11 mouse cellular contexts compared by ENCODE assay signal in the genomic region with DNA sequence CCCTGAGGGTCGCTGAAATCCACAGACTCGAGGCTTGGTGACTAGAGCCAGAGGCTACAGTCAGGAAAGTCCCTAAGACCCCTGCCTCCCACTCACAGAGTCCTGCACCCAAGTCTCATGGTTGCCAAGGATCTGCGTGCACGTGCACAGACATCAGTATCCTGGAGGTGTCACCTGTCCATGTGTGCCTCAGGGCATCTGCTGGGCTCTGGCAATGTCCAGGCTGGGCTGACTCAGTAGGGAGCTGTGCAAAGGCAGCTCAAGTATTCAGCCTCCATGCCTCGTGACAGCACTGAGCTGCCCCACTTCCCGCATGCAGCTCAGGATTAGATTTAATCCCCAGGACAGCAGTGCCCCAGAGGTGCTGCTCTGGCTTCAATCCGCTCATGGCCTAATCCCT.
DNase-seq lines count a peak whose midpoint lies in the region; ATAC-seq lines count a peak whose summit lies in the region.
"Had no signal": no experiment of that assay in that cellular context is flagged by ENCODE, and none has a peak within 500 bp of the region (broad histone marks: within the 10 kb centered on the region; RNA-seq: fewer than 3 reads in every experiment).

No protein-coding gene starts in this region.

- H3K9me3 ChIP-seq in neural tube, embryonic 13.5 days, result no peaks in the 10 kb centered on the region
- H3K9me3 ChIP-seq in hindbrain, embryonic 16.5 days (ENCODE audit: control insufficient read depth, low read length), result no peaks in the 10 kb centered on the region
- H3K9me3 ChIP-seq: liver, embryonic 12.5 days had no signal

- 47% methylated on average over 7 of the region's 7 CpGs for WGBS in neural tube, embryonic 13.5 days
- 31% methylated on average over 7 of the region's 7 CpGs for WGBS in hindbrain, embryonic 16.5 days

- 0 out of 2 replicates have a peak overlapping the region, but pooled peaks have one; percentile 8 for H3K9ac ChIP-seq in neural tube, embryonic 13.5 days
- H3K9ac ChIP-seq in hindbrain, embryonic 16.5 days (ENCODE audit: low read depth, low read length), result 0 out of 2 replicates have a peak overlapping the region, but pooled peaks have one; percentile 30
- H3K9ac ChIP-seq: liver, embryonic 12.5 days had no signal

- peaks cover 14% of the 10 kb centered on the region for H3K4me1 ChIP-seq in neural tube, embryonic 13.5 days (replicated peaks)
- H3K4me1 ChIP-seq in hindbrain, embryonic 16.5 days (ENCODE audit: control insufficient read depth, insufficient read depth, low read depth, low read length), result peaks cover 5% of the 10 kb centered on the region; the same call in 1 of the 2 replicates
- H3K4me1 ChIP-seq: liver, embryonic 12.5 days had no signal

- ATAC-seq in neural tube, embryonic 13.5 days (ENCODE audit: low read depth), result no peak
- ATAC-seq in hindbrain, embryonic 16.5 days, result peak; percentile 68
- ATAC-seq: liver, embryonic 12.5 days had no signal

- no peaks in the 10 kb centered on the region for H3K36me3 ChIP-seq in neural tube, embryonic 13.5 days
- no peaks in the 10 kb centered on the region for H3K36me3 ChIP-seq in hindbrain, embryonic 16.5 days (ENCODE audit: control insufficient read depth, insufficient read depth, low read length)
- H3K36me3 ChIP-seq: liver, embryonic 12.5 days had no signal

- H3K4me2 ChIP-seq in neural tube, embryonic 13.5 days, result no peak overlapping the region
- H3K4me2 ChIP-seq in hindbrain, embryonic 16.5 days (ENCODE audit: low read length), result no peak overlapping the region
- H3K4me2 ChIP-seq: heart, embryonic 11.5 days; liver, embryonic 12.5 days had no signal

- H3K4me3 ChIP-seq in neural tube, embryonic 13.5 days, result no peak overlapping the region
- no peak overlapping the region for H3K4me3 ChIP-seq in hindbrain, embryonic 16.5 days (ENCODE audit: low read length)
- H3K4me3 ChIP-seq: liver, embryonic 12.5 days had no signal

- H3K27me3 ChIP-seq in neural tube, embryonic 13.5 days, result no peaks in the 10 kb centered on the region
- no peaks in the 10 kb centered on the region for H3K27me3 ChIP-seq in hindbrain, embryonic 16.5 days (replicated peaks; ENCODE audit: control insufficient read depth, insufficient read depth, low read length)
- H3K27me3 ChIP-seq: liver, embryonic 12.5 days had no signal

- H3K27ac ChIP-seq in neural tube, embryonic 13.5 days (replicated peaks), result no peak overlapping the region
- H3K27ac ChIP-seq in hindbrain, embryonic 16.5 days (ENCODE audit: low read depth, low read length), result no peak overlapping the region
- H3K27ac ChIP-seq: liver, embryonic 12.5 days had no signal

- intact Hi-C loops in heart, postnatal 14 days (cut with DNase I), result no loop called here

- no peak for DNase-seq in neural tube, embryonic 10.5 days (ENCODE audit: extremely low spot score, low spot score)
- DNase-seq in embryo, embryonic 10 days (ENCODE audit: low spot score), result peak; percentile 47
- peak; percentile 89 for DNase-seq in retina, postnatal 1 day
- DNase-seq in heart, postnatal 14 days, result no peak
- no peak for DNase-seq in kidney, adult 11 months
- no peak for DNase-seq in left cerebral cortex, adult 8-10 months (ENCODE audit: low spot score in 2 of 2)
- DNase-seq: thymus, postnatal 14 days had no signal

Comparison
In these comparisons a context has a peak if more than half of its experiments do, and no peak if none do; other contexts are left out.
1. DNase-seq: peak in embryo, embryonic 10 days (single experiment) and retina, postnatal 1 day (single experiment); none in neural tube, embryonic 10.5 days (single experiment), heart, postnatal 14 days (0 of 2), kidney, adult 11 months (single experiment) and left cerebral cortex, adult 8-10 months (0 of 2).